Mouse (Mus musculus) kidney, adult 2 months (tissue): ENCODE results near the gene Lrba. TPM values are rescaled to one million over a fixed set of nuclear protein-coding genes. Genes with fewer than 3 reads are reported as not detected.

Source experiments
- DNase-seq: peaks from one replicate; pipeline ENCODE4 v3.0.0; 2021
- H3K27ac ChIP-seq: fragments of 200-500 bp; 2 replicates; pipeline ENCODE4 v1.5.1; 2012; ENCODE audit warnings: low read depth, low read length, control low read depth, inconsistent platforms; ENCODE audit not compliant: insufficient read depth
- H3K27me3 ChIP-seq: fragments of 200-500 bp; replicated peaks from 2 replicates; pipeline ENCODE4 v1.6.1; 2012; ENCODE audit warnings: mild to moderate bottlenecking, moderate library complexity, low read length, inconsistent platforms; ENCODE audit not compliant: control insufficient read depth, insufficient read depth
- H3K36me3 ChIP-seq: fragments of 200-500 bp; 2 replicates; pipeline ENCODE4 v1.6.1; 2012; ENCODE audit warnings: mild to moderate bottlenecking, moderate library complexity, low read length, inconsistent platforms; ENCODE audit not compliant: control insufficient read depth, insufficient read depth
- H3K4me1 ChIP-seq: fragments of 200-500 bp; 2 replicates; pipeline ENCODE4 v1.6.1; 2011; ENCODE audit warnings: low read length; ENCODE audit not compliant: control insufficient read depth, insufficient read depth
- H3K4me3 ChIP-seq: fragments of 200-500 bp; 2 replicates; pipeline ENCODE4 v1.5.1; 2011; ENCODE audit warnings: mild to moderate bottlenecking, low read depth, low read length, control low read depth; ENCODE audit not compliant: insufficient read depth
- CTCF ChIP-seq: fragments of 200-500 bp; conservative IDR thresholded peaks from 2 replicates; pipeline ENCODE4 v1.5.1; 2011; ENCODE audit warnings: low read depth, mild to moderate bottlenecking, control low read depth, low read length, moderate library complexity, mixed read lengths; ENCODE audit not compliant: insufficient read depth, insufficient read length
- POLR2A ChIP-seq: fragments of 200-500 bp; IDR thresholded peaks from one replicate; pipeline ENCODE4 v1.6.1; 2011; ENCODE audit warnings: low read depth, low read length, control low read depth
- WGBS: fragments of 180-500 bp; shearing (Covaris S2); methylation state at CpG from one replicate; pipeline ENCODE4 v1.1.7; 2018; 5-methylcytosine and 5-hydroxymethylcytosine counted together
- polyA plus RNA-seq: library from polyadenylated mRNA; depleted of rRNA; stranded (reverse); fragments of >200 nt; gene quantifications from 2 replicates; pipeline ENCODE4 v1.2.3, GENCODE M21; 2012; rRNA removed

Lrba gene
- polyA plus RNA-seq, result 36.4 and 37.8 TPM in 2 replicates

- 2% methylated on average over 52 of the region's 55 CpGs for WGBS
- peak within 1 kb of the TSS; percentile 87 for H3K27ac ChIP-seq
- TF ChIP-seq CTCF (no peak), POLR2A (no peak)
- peak; percentile 91 for DNase-seq
- no peaks in the 10 kb centered on the region for H3K27me3 ChIP-seq
- H3K4me1 ChIP-seq, result peaks cover 3% of the 10 kb centered on the region; the same call in 1 of the 2 replicates
- H3K4me3 ChIP-seq, result peak within 1 kb of the TSS; percentile 84
- H3K36me3 ChIP-seq, result no peaks in the 10 kb centered on the region
Observed at GRCm38 (mm10) chr3:86224564-86225421, at the start of gene Lrba. Gene Lrba (plus strand): TSS chr3:86224680.

- Histone ChIP-seq H3K4me3 (no peak overlapping the region), H3K27ac (no peak overlapping the region), H3K36me3 (no peaks in the 10 kb centered on the region), H3K4me1 (no peaks in the 10 kb centered on the region), H3K27me3 (no peaks in the 10 kb centered on the region)
- no peak for TF ChIP-seq CTCF
- no peak for TF ChIP-seq POLR2A
- 90% methylated on average over 7 of the region's 7 CpGs for WGBS
- DNase-seq, result no peak
Observed at GRCm38 (mm10) chr3:86179714-86180113, 44.8 kb upstream of the Lrba start.

DNA sequence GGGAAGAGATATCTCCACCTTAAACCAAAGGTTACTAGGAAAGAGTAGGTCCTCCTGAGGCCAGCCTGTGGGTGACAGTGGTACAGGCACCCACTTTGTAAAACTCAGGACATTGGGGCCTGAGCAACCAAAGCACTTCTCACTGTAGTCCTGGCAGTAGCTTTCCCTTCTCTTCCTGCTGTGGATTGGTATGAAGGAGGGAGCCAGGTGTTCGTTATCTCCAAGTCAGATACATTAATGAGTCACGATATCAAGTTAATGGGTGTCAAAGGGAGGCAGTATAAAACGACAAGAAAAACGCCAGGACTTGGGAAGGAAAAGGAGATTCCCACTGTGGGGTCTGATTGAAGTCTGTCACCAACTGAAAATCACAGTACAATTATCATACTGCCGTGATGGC, 43.4 kb upstream of the Lrba start:
- H3K27me3 ChIP-seq, result no peaks in the 10 kb centered on the region
- no peak for DNase-seq
- no peaks in the 10 kb centered on the region for H3K36me3 ChIP-seq
- 42% methylated on average over 5 of the region's 5 CpGs for WGBS
- no peaks in the 10 kb centered on the region for H3K4me1 ChIP-seq
- H3K4me3 ChIP-seq, result no peak overlapping the region
- TF ChIP-seq CTCF (no peak), POLR2A (no peak)
- H3K27ac ChIP-seq, result no peak overlapping the region

DNA sequence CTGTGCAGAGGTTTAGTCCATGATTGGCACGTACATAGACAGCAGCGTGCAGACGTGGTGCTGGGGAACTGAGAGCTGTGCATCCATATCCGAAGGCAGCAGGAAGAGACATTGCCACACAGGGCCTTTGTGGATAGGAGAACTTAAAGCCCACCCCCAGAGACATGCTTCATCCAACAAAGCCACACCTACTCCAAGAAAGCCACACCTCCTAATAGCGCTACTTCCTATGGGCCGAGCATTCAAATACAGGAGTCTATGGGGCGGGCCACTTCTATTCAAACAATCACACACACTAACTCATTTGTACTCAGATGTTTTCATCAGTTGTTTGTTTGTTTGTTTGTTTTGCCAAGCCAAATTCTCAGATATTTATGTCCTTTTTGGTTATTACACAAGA, 39.9 kb upstream of the Lrba start:
- Histone ChIP-seq H3K4me3 (no peak overlapping the region), H3K36me3 (no peaks in the 10 kb centered on the region), H3K27me3 (no peaks in the 10 kb centered on the region), H3K4me1 (no peaks in the 10 kb centered on the region), H3K27ac (no peak overlapping the region)
- DNase-seq, result no peak
- TF ChIP-seq POLR2A (no peak), CTCF (no peak)
- 95% methylated on average over 7 of the region's 7 CpGs for WGBS

- 42% methylated on average over 5 of the region's 5 CpGs for WGBS
- no peaks in the 10 kb centered on the region for H3K27me3 ChIP-seq
- no peaks in the 10 kb centered on the region for H3K36me3 ChIP-seq
- no peak for DNase-seq
- H3K4me1 ChIP-seq, result no peaks in the 10 kb centered on the region
- no peak overlapping the region for H3K4me3 ChIP-seq
- H3K27ac ChIP-seq, result no peak overlapping the region
- TF ChIP-seq POLR2A (no peak), CTCF (no peak)
Observed at GRCm38 (mm10) chr3:86187736-86188389, 36.6 kb upstream of the Lrba start.

GRCm38 (mm10) chr3:86195981-86196380, 28.5 kb upstream of the Lrba start:
- H3K27ac ChIP-seq, result no peak overlapping the region
- no peak for DNase-seq
- no peaks in the 10 kb centered on the region for H3K27me3 ChIP-seq
- no peaks in the 10 kb centered on the region for H3K36me3 ChIP-seq
- TF ChIP-seq POLR2A (no peak), CTCF (no peak)
- no peak overlapping the region for H3K4me3 ChIP-seq
- 41% methylated on average over 15 of the region's 15 CpGs for WGBS
- no peaks in the 10 kb centered on the region for H3K4me1 ChIP-seq

- Histone ChIP-seq H3K4me1 (no peaks in the 10 kb centered on the region), H3K27ac (no peak overlapping the region), H3K36me3 (no peaks in the 10 kb centered on the region), H3K27me3 (no peaks in the 10 kb centered on the region), H3K4me3 (no peak overlapping the region)
- WGBS, result 67% methylated on average over 3 of the region's 3 CpGs
- TF ChIP-seq CTCF (no peak), POLR2A (no peak)
- DNase-seq, result no peak
Observed at GRCm38 (mm10) chr3:86196471-86196870, 28.0 kb upstream of the Lrba start.
